Mouse (Mus musculus) erythroid progenitor cell, adult 5-6 weeks (primary cell): ENCODE measurements around the gene Brsk2. TPM values are rescaled to one million over a fixed set of nuclear protein-coding genes. Genes with fewer than 3 reads are reported as not detected.

ENCODE experiments used
- ATAC-seq: replicated peaks from 2 replicates; pipeline ENCODE4 v1.8.0; 2016; ENCODE audit warnings: moderate number of reproducible peaks, mild to moderate bottlenecking, moderate TSS enrichment, inconsistent platforms; ENCODE audit not compliant: poor library complexity, low FRiP score, severe bottlenecking
- total RNA-seq, 2 experiments: library from RNA; stranded (forward) in 1 of 2; stranded (reverse) in 1 of 2; fragments of 150-400 nt in 1 of 2; fragments of 186-747, 209-891 nt in 1 of 2; gene quantifications; 2 replicates each; pipeline versions ENCODE4 v1.2.3 to v1.2.4; 2015 to 2017; ENCODE audit warnings: low replicate concordance in 2 of 2

The Brsk2 gene
- total RNA-seq, 2 experiments from 2014 or later: not detected

DNA sequence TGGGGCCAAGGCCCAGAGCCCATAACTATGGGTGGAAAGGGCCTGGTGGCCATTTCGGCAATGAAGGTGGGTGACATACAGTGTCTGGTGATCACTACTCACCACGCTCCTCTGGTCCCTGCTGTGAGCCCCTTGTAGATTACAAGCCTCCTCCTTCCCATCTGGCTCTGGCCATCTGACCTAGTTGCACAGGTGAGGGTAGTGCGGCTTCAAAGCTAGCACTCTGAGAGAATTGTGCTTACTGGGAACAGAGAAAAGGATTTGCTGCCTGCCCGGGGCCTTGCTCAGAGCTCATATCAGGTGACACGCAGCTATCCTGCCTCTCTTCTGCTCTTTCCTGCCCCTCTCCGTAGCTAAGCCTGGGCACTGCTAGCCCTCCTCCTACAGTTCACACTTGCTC, 4.1 kb downstream of the Brsk2 start:
- ATAC-seq: no peak

DNA sequence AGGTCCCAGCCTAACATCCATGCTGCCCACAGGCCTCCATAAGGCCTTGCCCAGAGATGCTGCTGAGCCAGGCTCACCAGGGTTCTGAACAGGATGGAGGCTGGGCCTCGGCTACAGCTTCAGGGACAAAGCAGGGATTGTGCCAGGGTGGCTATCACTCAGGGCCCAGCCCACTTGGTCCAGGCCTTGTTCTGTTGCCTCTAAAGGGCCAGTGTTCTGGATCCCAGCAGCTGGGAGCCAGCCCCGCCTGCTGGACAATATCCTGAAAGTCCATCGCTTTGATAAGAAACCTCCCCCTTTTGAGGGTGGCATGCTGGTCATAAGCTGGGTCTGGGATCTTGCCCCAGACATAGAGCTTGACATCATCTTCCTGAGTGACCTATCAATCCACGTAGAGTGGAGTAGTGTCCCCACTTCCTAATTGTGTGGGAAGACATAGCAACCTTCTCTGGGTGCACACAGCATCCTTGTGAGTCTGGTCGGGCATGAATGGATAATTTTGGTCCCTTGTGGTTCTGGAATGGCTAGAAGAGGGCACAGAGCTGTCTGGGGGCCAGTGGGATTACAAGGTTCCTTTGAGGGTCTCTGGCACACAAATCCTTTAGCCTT, 6.1 kb downstream of the Brsk2 start:
- ATAC-seq: no peak

DNA sequence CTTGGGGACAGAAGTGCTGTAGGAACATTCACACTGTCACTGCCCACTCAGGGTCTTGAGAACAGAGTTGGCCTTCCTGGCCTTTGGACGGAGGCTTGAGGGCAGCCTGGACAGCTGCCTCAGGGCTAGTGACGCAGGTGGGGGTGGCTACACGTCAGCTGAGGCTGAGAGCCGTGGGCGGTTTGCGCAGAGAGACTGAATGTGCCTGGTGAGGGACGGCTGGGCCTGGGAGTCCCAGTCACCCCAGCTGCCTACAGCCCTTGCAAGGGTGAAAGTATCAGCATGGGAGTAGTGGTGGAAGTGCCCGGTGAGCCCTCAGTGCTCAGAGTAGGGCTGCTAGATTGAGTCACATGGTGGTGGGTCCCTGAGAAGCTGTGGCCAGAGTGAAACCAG, 6.6 kb downstream of the Brsk2 start:
- no peak for ATAC-seq

DNA sequence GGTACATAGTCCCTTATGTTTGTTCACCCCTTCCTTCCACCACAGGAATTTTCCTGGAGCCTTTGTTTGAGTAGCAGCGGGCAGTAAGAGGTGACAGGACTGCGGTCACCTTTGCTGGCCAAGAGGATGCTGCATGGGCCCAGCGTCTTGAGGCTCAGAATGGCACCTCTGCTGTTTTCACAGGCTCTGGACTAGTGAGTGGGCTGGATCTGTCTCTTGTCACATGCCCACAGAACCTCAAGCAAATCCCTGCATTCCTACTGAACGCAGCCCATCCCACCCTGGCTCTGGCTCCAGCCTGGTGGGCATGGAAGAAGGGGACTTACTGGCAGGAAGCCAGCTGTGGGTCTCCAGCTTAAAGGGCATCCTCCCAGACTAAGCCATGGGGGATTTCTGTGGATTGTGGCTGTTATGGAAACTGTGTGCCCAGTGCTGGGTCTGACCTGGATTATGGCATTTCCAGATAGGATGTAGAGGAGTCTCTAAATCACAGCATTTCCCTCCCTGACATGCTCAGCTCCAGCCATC, 8.0 kb downstream of the Brsk2 start:
- ATAC-seq: no peak

DNA sequence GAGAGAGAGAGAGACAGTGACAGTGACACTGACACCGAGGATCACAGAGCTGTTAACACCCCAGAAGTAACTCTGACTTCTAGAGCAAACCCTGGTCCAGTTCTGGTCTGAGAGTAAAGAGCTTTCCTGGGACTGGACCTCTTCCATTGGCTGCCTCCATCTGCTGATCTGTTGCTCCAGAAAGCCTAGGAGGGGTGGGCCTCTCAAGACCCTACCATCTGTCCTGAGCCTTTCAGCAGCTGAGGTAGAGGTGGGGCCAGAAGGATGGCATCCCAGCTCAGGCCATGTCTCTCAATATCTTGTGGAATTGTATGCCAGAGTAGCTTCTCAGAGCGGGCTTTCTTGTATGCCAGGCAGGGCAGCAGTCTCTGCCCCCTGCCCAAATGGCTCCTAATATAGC, 8.7 kb downstream of the Brsk2 start:
- no peak for ATAC-seq

DNA sequence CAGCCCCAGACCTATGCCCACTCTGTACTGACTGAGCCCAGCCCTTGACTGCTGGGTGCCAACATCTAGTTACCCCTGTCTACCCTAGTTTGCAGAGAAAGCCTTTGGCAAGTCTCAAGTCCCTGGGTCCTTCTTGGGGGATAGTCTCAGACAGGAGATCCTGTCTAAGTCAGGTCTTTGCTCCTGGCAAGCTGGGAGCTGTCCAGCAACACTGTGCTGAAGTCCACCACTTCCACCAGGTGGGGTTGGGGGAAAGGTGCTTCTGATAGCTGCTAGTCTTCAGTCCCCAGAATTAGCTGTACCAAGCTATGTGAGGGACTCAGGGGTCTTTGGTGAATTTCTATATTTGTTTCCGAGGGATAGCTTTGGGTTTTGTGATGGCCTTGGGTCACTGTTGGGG, 9.6 kb downstream of the Brsk2 start:
- no peak for ATAC-seq

DNA sequence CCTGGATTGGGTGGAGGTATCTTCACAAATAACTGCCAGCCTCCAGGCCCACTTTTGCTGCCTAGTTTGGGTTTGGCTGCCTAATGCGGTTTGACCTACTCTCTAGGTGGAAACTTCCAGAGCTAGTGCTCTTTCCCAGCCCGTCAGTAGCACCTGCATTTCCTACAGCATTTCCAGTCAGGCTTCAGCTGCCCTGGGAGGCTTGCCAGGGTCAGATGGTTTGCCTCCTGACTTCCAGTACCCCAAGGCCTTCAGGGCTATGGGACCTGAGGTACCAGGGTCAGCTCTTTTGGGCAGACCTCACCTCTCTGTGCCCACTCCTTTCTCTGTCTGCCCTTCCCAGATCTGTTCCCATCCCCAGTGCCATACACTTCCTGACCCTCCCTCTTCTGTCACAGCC, 11.4 kb downstream of the Brsk2 start:
- ATAC-seq: no peak

DNA sequence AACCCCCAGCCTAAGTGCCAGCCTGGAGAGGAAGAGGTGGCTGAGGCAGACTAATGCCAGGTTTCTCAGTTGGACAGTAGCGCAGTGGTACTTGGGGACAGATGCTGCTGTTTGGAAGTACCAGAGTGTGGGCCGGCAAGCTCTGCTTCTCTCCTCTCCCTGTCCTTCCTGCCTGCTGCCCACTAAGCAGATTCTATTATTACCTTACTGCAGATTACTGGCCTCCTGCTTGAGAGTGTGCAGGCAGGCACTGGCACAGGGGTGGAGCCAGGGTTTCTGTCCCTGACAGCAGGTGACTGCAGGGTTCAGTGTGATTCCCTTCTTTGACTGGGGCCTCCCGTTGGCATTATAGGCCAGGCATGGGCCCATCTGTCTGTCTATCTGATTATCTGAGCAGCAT, 11.9 kb downstream of the Brsk2 start:
- ATAC-seq: no peak

DNA sequence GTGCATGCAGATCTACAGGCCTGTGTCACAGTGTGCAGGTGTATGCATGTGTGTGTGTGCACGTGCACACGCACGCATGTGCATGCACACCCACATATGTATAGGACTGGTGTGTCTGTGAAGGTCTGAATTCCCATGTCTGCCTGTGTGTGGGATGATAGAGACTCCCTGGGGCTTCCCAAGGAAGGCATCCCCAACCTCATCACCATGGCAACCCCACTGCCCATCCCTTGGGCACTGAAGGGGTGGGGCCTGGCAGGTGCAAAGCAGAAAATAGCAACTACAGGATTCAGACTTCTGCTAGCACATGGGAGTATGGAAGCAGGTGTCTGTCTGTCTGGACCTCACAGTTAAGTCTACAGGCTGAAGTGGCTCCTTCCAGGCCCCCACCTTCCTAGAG, 13.0 kb downstream of the Brsk2 start:
- no peak for ATAC-seq

DNA sequence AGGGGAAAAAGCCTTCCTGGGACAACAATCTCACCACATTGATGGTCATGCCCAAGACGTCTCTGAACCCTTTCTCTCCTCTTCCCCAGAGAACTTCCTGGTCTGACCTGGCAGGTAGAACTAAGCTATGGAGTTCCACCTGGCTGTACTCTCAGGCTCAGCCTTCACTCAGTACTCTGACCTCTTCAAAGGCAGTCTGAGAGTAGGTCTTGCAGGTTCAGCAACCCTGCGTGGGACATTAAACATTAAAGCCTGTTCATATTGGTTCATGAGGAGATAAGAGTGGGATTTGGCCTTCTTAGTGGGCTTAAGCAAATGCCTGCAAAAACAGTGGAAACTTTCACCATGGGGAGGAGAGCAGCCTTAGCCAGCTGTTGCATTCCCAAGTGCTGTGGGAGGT, 16.7 kb downstream of the Brsk2 start:
- no peak for ATAC-seq

DNA sequence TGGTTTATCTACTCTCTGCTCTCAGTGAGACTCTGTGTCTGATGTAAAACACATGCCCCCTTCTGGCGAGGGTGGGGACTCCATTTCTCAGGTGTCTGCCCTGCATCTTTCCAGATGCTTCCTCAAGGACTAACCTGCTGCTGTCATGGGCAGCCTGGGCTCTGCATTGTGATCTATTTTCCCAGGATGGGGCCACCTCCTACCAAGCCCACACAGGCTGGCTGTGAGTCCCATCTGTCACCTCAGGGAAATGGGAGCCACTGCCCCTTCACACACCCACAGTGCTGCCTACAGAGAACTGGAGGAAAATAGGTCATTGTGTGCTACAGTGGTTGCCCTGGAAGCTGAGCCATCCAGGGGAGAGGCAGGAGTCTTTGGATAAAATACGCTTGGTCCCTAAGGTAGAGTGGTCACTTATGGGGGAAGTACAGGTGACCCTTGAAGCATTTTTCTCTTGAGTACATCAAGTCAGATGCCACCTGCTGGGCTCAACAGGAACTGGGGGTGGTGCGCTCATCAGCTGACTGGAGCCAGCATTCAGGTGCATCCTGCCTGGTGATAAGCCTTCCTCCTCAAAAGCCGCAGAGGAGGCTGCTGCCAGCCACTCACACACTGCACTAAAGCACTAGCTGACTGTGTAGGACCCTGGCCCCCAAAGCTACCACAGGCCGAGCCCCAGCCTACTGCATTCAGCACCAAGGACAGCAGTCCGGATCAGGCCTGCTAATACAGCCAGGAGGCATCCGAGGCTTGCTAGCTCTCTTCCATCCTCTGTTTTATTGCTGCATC, 23.5 kb downstream of the Brsk2 start:
- no peak for ATAC-seq

DNA sequence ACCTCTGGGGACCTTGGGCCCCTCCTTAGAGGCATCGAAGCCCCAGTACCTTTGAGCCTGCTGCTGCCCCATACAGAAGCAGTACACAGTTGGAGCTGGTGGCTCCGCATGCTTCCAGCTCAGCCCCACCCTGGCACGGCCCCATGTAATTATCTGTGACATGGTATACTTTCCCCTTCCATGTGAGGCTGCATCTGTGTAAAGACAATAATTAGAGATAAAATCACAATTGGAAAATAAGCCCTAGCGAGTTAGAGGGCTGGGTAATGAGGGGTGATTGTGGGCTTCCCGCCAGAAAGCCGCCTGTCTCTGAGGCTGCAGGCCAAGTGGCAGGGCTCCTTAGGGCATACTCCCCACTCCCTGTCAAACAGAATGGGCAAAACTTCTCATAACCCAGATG, 28.5 kb downstream of the Brsk2 start:
- no peak for ATAC-seq

DNA sequence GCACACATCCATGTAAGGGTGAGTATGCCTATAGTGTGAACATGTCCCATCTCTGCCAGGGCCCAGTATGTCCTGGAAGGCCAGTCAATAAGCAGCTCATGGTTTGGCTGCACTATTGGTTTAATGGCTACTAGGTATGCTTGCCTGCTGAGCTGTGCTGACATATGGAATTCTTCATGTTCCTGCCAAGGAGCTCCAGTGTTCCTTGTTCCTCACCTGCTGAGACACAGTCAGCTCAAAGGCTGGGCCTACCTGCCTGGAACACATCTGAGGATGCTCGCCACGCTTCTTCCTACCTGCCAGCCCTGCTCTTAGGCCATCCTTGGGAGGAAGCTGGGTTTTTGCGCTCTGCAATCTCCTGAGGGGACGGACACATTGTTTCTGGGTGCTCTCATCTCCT, 29.7 kb downstream of the Brsk2 start:
- no peak for ATAC-seq

DNA sequence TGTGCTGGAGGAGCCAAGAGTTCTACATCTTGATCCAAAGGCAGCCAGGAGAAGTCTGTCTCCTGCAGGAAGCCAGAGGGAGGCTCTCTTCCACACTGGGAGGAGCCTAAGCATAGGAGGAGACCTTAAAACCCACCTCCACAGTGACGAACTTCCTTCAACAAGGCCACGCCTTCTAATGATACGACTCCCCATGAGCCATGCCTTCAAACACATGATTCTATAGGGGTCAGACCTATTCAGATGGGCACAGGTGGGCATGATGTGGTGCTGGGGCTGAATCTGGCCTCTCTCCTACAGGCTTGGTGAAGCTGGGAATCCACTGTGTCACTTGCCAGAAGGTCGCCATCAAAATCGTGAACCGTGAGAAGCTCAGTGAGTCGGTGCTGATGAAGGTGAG, 31.7 kb downstream of the Brsk2 start:
- no peak for ATAC-seq

DNA sequence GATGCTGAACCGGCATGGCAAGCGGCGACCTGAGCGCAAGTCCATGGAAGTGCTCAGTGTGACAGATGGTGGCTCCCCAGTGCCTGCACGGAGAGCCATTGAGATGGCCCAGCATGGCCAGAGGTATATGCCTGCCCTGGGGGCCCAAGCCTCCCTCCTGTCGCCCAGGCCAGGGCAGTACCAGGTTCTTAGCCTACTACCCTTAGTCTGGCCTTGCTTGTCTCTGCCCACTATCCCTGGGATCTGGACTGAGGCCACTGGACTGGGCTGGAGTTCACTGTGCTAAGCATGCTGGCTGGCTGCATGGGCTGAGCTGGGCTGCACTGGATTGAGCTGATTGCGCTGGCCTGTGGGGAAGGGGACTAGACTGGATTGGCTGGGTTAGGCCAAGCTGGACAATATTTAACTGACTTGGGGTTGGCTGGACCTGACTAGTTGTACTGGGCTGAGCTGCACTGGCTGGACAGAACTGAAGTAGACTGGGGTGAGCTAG, 38.8 kb downstream of the Brsk2 start:
- no peak for ATAC-seq

DNA sequence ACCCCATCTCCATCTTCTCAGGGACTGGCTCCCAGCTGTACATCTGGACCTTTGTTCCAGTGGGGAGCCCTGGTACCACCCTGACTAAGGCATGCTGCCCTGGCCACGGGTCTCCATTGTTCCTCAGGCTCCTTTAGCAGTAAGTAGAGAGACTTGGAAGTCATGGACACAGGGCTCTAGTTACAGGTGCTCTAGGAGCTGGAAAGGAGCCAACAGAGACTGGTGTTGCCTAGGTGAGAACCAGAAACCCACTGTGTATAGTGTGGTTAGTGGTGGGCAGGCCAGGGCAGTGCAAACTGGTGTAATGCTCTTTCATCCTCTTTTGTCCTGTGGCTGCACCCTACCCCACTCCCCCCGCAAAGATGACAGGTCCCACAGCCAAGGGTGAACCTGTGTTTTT, 41.6 kb downstream of the Brsk2 start:
- no peak for ATAC-seq

DNA sequence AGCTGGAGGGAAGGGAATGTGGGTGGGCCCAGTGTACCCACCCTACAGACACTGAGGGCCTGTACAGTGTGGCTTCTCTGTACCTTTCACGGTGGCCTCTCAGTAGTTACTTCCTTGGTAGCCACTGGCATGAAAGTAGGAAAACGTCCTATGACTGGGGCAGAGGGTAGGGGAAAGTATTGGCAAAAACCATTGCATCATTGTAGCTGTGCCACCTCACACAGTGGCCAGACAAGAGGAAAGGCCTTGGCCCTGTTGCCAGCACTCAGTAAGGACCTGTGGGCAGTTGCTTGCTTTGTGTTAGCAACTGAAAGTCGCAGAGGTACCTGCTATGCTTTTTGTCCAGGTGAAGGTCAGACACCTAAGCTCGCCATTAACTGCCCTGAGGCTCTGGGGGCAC, 44.6 kb downstream of the Brsk2 start:
- ATAC-seq: no peak

DNA sequence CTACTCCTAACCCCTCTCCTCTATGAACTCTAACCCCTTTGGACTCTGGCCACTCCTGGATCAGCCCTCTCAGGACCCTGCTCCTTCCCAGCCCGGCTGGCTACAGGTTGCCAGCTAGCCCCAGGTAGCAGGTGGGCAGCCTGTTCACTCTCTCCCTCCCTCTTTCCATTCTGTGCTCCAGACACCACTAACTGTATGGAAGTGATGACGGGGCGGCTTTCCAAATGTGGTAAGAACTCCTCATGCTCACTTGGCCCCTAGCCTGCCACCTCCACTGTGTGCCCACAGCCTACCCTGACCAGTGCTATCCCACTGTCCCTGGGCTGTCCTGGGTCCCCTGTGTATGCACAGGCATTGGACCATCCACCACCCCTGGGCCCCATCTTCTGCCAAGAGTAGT, 51.1 kb downstream of the Brsk2 start:
- ATAC-seq: no peak

DNA sequence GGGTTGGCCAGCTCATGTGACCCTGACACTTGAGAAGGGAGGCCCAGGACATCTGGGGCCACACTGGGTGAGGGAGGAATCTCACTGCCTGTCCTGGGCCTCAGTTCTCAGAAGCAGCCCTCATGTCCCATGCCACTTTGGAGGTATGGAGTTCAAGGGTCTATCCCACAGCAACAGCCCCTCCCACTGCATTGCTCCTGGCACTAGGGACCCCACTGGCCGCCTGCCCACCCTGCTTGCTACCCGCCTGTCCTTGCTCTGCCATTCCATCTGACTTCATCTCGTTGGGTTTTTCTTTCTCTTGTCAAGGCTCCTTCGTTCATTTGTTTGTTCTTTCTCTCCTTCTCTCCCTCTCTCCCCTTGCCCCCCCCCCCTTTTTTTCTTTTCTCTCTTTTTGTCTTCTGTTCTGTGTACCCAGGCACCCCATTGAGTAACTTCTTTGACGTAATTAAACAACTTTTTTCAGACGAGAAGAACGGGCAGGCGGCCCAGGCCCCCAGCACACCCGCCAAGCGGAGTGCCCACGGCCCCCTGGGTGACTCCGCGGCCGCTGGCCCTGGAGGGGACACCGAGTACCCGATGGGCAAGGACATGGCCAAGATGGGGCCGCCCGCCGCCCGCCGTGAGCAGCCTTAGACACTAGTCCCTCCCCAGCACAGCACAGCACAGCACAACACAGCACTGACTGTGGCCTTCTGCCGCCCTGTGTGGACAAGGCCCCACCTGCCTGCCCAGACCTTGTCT, 52.2 kb downstream of the Brsk2 start:
- ATAC-seq: no peak

DNA sequence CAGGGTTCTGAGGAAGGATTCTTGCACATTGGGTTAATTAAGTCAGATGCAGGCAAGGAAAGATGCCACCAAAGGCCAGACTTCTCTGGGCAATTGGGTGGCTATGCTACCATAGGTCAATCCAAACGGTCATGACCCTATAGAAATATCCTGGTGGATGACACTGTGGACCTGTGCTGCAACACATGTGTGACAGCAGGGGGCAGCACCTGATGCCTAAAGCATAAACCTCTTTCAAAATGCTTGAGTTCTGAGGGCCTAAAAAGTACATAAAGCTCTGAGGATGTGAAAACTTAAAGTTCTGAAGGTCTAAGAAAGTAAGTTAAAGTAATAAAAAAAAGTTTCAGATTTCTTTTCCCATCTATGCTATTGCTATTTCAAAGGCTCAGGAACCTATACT, 67.0 kb downstream of the Brsk2 start:
- ATAC-seq: peak; percentile 52; the same call in 1 of the 2 replicates

DNA sequence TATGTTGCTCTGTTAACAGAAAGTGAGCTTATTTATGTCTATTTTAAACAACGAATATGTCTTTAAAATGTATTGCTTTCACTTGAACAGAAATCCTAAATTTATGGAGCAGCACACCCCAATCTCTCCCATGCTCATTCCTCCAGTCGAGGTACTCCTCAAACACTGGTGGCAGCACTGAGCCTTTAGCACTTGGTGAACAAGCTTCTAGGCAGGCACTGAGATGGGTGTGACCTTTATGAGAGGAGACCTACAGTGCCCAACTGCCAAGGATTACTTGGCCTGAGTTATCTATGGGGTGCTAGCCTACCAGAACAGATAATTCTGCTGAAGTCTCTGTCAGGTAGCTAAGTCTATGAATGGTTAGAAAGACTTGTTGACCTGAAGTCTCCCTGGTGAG, 70.1 kb downstream of the Brsk2 start:
- ATAC-seq: peak; percentile 63
